Mouse (Mus musculus) left cerebral cortex, adult 6 months (tissue): ENCODE results near the gene Zdhhc7. TPM values are rescaled to one million over a fixed set of nuclear protein-coding genes. Genes with fewer than 3 reads are reported as not detected.

ENCODE experiments used
- long read RNA-seq, 2 experiments: library from polyadenylated mRNA; unstranded; transcript quantifications; one replicate each; pipeline ENCODE4 v2.0.0; 2019 to 2020
- polyA plus RNA-seq: library from polyadenylated mRNA; unstranded; fragments of <200 nt; fragmentation: Nextera tagmentation; gene quantifications from 2 replicates; pipeline ENCODE4 v1.2.3, GENCODE M21; 2021

Gene Zdhhc7
- 16.7 and 22.9 TPM in 2 replicates for polyA plus RNA-seq
- long read RNA-seq, experiment 1, transcript Zdhhc7-201 (8 exons, 3,069 nt) = major isoform, 188 of 217 reads
- long read RNA-seq, experiment 1, partial matches to known transcripts = 13 of 217 reads
- long read RNA-seq, experiment 1, other reads (novel, unspliced or antisense) = 15 of 217 reads
- long read RNA-seq, experiment 2, transcript Zdhhc7-201 (8 exons, 3,069 nt) = major isoform, 12 of 24 reads
- long read RNA-seq, experiment 2, partial matches to known transcripts = 3 of 24 reads
- long read RNA-seq, experiment 2, other reads (novel, unspliced or antisense) = 8 of 24 reads

DNA sequence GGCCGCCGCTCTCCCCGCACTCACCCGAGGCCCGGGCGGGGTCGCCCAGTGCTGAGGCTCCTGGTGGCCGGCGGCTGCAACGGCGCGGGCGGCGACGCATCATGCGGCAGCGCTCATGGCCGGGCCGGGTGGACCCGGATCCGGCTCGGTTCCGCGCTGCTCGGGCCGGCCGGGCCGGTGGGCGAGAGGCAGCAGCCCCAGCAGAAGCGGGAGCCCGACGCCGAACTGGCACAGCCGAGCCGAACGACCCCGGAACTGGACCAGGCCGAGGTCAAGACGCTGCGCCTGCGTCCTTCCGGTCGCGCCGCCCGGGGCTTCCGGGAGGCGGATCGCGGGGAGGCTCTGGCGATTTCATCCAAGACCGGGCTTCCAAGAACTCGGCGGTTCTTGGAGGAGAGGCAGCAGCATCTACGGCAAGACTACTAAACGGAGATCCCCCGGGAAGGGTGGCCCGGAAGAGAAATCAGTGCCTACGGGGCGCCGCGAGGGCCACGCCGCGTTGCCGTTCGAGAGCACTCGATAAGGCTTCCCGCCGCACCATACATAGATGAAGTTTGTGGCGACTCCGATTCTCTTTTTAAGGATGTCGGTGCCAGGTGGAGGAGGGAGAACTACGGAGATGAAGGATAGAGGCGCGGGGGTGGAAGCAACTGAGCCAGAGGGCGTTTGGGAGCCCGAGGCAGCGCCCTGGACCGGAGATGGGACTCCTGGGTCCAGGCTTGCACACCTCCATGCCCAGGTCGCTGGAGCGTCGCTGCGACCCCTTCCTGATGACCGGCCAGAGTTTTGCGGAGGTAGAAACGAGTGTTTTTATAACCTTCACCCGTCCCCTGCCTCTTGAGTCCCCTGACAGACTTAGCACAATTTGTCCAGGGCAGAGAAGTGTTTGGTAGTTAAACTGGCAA is at the start of gene Zdhhc7:
Zdhhc7 (minus strand) TSS at position 415 of the 905 bp plus-strand sequence.

DNA sequence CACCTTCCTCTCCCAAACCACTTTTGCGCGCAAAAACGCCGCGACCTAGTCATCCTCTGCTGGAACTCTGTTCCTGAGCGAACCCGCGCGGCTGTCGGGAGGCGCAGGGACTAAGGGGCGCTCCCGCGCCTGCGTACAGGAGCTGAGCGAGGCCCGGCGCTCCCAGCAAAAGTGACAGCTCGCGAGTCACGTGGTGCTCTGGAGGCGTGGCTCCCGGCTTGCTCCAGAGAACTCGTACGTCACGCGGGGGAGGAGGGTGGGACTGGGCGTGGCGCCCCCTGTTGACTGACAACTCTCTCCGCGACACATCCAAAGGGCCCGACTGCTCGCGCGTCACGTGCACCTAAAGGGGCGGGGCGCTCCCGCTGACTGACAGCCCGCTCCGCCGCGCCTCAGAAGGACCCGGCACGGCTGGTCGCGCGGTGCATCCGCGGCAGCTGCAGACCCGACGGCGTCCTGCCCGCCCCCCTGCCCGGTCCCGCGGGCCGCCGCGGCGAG is 12.5 kb upstream of the Zdhhc7 start, which contains the start of gene 6430548M08Rik:
6430548M08Rik (plus strand) TSS at position 395 of the 498 bp plus-strand sequence.

Other genes starting within 250 kb of the Zdhhc7 start
- 5.9 and 6.1 TPM in 2 replicates for gene Klhl36, start 239.2 kb downstream of the Zdhhc7 start, polyA plus RNA-seq
- 52.0 and 56.3 TPM in 2 replicates for gene Usp10, start 191.1 kb downstream of the Zdhhc7 start, polyA plus RNA-seq
- gene Gm20388, start 190.6 kb downstream of the Zdhhc7 start, polyA plus RNA-seq = 8.4 TPM in 1 of 2 replicates, not detected in the other
- 0.79 and 1.1 TPM in 2 replicates for gene Crispld2, start 109.0 kb downstream of the Zdhhc7 start, polyA plus RNA-seq
- 55.0 and 55.7 TPM in 2 replicates for gene 6430548M08Rik, start 12.7 kb upstream of the Zdhhc7 start, polyA plus RNA-seq
- 0.40 and 0.91 TPM in 2 replicates for gene Fam92b, start 76.0 kb upstream of the Zdhhc7 start, polyA plus RNA-seq
- 5.1 and 9.0 TPM in 2 replicates for gene Gse1, start 127.0 kb upstream of the Zdhhc7 start, polyA plus RNA-seq